Mouse (Mus musculus): ENCODE measurements around the gene Secisbp2.

Secisbp2 gene

DNA sequence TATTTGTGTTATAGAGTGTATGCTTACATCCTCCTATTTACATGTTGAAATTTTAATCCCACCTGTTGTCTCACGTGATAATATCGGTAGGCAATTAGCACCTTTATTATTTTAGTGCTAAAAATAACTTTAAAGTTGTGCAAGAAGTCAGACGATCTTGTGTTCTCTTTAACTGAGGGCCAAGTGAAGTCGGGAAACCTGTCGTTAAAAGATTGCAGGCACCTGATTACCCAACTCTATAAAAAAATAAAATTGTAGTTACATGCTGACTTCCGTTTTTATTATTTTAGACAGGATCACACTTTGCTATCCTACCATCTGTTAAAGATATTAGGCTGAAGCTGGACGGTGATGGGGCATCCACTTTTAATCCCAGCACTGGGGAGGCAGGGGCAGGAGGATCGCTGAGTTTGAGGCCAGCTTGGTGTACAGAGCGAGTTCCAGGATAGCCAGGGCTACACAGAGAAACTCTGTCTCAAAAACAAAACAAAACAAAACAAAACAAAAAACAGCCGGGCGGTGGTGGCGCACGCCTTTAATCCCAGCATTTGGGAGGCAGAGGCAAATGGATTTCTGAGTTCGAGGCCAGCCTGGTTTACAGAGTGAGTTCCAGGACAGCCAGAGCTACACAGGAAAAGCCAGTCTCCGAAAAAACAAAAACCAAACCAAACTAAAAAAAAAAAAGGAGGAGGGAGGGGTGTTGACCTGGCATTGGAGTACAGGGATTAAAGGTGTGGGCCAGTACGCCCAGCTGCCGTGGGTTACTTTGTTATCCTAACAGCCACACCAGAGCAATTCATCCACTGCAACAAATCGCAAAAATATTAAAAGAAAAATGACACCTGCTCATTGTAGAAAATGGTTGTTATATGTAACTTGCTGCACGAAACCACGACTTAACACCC, 7.3 kb upstream of the Secisbp2 start:
- 39% methylated on average over 20 of the region's 20 CpGs for WGBS

DNA sequence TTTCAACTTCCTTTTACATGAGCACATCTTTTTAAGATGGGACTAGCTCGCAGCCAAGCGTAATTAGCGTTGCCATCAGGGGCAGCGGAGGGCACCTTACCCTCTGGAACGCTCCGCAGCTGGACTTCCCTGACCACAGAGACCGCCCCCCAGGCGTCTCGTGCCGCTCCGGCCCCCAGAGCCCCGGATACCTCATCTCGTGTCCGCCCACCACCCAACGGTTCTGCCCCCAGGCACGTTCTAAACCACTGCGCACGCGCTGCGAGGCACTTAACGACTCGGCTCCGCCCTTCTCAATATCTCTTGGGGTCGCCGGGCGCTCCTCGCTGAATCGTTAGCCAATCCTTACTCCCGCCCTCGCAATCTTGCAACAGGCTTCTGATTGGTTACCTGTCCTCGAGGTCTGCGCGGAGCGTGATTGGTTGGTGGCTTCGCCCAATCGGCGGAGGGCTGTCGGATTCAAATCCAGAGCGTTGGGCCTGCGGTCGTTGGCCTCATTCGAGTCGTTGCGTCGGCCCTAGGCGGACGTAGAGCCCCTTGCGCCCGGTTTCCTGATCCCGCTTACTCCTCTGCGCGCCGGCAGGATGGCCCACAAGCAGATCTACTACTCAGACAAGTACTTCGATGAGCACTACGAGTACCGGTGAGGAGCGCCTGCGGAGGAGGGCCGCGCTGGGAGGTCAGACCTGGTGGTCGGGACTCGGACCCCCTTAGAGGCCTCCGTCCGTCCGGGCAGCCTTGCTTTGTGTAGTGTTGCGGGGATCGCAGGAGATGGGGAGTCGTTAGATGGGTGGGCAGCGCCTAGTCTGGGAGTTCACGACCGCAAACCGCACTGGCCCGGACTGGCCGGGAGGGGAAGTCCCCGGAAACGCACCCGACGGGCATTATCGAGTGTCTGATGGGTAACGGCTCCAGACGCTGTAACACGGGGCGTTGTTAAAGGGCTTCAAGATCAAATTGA, 6.4 kb upstream of the Secisbp2 start, which contains the start of gene Cks2:
TSS of gene Cks2 (plus strand) at position 404 of the 961 bp plus-strand sequence.
- under 1% methylated on average over 83 of the region's 83 CpGs for WGBS

DNA sequence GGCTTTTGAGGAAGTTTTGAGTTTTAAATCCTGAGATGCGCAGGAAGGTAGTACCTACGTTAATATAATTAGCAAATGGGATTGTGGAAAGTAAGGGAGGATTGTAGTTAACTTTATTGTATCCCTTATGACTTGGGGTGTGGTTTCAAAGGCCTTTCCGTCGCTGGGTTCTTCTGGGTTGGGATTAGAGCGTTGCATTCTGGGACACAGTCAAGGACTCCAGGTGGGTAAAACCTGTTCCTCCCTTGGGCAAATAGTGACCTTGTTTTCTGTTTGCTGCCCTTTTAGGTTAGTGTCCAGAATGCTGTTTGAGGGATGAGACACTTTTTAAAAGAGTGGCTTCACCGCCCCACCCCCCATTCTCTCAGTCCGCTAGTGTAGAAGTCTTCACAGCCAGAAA, 5.6 kb upstream of the Secisbp2 start:
- 4% methylated on average over 7 of the region's 7 CpGs for WGBS

DNA sequence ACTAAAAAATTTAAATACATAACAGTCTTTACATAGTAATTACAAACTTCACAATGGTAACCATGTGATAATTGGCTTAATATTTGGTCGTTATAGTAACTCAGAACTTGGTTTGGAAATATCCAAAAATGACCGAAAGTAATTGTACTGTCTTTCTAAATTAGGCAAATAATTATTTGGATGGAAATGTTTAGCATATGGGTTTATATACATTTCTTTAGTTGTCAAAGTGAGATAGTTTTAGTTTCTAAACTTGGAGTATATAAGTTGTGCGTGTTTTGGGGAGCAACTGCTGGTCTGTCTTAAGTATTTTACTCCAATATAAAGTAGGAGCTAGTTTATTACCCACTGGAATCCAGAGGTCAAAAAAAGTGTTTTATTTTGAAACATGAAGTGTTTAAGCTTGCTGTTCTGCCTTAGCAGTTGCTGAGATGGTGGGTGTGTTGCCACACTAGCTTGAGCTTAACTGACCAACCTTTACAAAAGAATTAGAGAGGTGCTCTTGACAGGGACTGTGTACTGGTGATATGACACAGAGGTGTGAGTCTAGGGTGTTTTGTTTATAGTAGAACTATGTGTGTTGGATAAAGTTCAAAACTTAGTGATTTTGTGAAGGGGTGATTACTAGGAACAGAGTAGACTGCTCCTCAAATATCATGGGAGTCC, 5.0 kb upstream of the Secisbp2 start:
- WGBS = 22% methylated on average over 3 of the region's 3 CpGs

DNA sequence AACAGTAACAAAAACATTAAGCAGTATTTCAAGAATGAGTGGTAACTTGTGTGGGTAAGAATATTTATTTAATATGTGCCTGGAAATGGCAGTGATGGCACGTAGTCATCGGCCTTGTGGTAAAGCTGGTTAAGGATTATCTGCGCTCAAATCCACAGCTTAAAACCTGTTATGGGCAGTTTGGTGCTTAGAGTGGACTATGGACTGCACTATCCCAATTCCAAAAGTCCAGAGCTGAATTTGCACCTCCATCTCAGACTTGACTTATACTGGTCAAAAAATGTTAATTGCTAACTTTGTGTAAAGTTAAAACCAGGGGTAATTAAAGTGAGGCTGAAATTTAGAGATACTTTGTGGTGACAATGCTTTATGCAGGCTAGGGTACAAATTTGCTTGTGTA, 3.7 kb upstream of the Secisbp2 start:
- WGBS = 89% methylated on average over 3 of the region's 3 CpGs

DNA sequence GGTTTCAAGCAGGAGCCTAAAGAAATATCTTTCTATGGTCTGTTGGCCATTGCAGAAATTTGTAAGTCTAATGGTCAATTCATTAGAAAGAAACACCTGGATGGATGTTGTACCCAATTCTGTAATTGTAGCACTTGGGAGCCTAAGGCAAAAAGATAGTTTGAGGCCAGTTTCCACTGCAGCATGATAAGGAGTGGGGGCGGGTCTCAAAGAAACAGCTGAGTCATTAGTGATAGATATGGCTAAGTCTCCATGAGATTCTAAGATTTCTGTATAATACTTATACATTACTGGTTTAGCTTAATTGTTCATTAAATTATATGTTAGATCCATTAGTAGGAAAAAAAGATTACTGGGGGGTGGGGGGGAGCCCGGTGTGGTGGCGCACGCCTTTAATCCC, 3.3 kb upstream of the Secisbp2 start:
- 88% methylated on average over 4 of the region's 4 CpGs for WGBS

DNA sequence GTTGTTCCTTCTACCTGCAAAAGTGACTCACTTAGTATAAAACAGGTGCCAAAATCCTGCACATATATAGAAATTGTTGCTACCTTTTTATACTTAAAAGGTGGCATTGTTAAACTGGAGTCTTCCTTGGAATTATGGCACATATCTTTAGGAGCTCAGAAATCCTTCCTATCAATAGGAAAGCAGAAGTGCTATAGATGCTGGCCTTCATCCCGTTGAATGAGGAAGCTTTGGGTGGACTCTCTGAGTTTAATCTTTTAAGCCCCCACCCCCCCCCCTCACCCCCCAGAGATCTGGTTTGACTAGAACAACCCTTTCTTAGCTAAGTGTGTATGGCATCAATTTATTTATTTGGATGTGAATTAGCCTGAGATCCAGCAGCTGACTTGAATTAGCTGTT, 1.8 kb upstream of the Secisbp2 start:
- WGBS = 32% methylated on average over 1 of the region's 1 CpGs

DNA sequence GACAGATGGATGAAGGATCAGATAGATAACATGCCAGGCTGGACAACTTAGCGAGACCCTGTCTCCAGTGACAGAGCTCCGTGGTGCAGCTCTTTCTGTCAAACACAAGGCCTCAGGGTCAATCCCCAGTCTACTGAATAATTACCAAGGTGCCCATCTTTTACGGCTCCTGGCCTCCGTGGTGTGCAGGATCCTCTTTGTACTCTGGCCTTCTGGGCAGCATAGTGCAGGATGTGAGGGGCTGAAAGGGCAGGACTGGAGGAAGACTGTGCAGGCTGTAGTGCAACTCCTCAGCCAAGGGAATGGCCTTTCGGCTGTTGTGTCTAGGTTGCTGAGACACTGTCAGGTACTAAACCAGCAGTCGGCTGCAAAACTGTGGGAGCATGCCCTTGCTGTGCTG, 1.7 kb downstream of the Secisbp2 start:
- WGBS = 95% methylated on average over 6 of the region's 6 CpGs

DNA sequence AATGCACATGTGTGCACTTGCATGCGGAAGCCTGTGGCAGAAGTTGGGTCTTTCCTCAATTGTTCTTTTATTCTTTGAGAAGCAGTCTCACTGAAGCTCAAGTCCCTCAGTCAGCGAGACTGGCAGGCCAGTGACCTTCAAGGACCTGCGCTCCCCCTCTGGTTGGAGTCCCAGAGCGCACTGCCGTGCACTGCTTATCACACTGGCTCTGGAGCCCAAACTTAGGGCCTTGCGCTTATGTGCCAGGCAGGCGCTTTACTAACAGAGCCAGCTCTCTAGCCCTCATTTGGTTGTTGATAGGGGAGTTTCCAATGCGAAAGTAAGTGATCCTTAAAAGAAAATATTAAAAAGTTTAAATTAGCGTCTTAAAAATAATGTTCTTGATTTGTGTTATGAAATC, 2.5 kb downstream of the Secisbp2 start:
- 96% methylated on average over 9 of the region's 9 CpGs for WGBS

DNA sequence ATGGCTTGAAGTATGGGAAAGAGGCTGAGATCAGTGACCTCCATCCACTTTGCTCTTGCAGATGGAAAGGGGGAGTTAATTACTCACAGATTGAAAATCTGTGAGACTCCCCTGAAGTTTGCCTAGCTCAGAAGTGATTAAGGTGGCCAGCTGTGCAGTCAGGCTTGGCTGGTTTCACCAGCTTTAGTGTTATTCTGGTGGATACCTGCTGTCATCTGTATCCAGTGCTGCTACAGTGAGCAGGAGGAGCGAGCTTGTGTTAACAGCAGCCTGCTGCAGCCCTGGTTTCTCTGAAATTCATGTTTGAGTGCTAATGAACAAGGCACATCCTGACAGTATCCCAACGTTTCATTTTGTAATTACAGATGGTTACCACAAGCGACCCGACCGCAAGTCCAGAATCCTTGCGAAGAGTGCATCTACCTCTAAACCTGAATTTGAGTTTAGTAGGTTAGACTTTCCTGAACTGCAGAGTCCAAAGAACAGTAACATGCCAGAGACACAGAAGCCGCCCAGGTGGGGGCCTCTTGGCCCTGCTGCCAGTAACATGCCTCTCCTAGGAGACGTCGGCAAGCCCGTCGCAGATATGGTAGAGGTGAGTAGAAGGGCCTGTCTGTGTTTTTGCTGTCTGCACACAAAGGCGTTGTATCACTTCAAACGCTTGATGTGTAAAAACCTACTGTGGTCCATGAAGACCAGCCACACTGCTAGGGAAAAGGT, 5.2 kb downstream of the Secisbp2 start:
- WGBS = 94% methylated on average over 13 of the region's 13 CpGs

DNA sequence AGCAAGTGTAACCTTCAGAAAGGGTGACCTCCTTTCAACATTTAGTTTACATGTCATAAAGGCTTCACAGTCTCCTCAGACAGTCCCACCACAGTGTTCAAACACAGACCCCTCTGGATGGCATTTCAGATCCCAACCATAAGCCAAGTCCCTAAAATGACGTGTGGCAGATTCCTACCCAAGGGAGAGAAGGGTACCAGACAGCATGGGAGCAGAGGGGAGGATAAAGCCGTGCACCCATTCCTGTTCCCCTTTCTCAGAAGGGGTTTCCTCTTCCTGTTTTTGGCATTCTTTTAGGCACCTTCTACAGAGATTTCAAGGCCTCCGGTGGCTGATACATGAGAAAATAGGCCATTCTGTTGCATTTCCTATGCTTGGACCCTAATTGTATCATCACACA, 6.6 kb downstream of the Secisbp2 start:
- 83% methylated on average over 3 of the region's 3 CpGs for WGBS

DNA sequence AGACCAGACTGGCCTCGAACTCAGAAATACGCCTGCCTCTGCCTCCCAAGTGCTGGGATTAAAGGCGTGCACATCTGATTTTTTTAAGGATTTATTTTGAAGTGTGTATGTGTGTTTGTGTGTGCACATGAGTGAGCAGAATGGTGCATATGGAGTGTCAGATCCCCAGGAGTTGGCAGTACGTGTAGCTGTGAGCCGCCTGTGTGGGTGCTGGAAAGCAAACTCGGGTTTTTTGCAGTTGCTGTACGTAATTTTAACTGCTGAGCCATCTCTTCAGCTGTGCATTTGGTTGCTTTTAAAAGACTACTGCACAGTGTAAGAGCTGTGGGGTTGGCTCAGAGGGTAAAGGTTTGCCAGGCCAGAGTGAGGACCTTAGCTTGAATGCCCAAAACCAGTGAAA, 8.1 kb downstream of the Secisbp2 start:
- WGBS = 69% methylated on average over 7 of the region's 7 CpGs

DNA sequence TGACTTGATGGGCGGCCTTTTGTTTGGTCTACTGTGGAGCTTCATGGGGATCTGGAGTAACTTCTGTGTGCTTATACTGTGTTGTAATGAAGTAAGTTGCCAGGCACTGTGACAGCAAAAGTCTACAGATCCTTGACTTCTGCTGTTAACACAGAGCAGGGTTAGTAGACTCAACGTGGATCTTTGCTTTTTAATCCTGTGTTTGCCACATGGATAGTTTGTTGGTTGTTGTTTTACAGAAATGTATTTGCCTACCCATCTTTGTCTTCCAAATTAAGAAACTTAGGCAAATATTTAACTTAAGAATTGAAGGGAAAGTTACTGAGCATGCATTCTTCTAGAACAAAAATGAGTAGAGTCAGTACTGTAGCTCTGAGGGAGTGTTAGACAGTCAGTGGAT, 12.1 kb downstream of the Secisbp2 start:
- 95% methylated on average over 2 of the region's 2 CpGs for WGBS

DNA sequence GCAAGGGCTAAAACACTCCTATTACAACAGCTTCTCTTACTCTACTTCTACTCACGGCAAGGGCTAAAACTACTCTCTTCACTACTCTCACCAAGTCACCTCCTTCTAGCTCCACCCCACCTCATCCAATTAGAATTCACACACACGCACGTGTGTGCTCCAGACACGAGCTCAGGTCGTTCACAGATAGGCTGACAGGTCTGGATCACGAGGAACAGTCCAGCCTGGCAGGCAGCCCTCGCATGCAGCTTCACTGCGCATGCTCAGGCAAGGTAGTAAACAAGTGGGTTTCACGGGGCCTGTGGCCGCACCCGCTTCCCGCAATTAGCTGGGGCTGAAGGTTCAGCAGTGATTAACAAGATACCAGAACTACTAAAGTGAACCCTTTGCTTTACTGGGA, 16.7 kb downstream of the Secisbp2 start:
- WGBS = 89% methylated on average over 12 of the region's 12 CpGs

DNA sequence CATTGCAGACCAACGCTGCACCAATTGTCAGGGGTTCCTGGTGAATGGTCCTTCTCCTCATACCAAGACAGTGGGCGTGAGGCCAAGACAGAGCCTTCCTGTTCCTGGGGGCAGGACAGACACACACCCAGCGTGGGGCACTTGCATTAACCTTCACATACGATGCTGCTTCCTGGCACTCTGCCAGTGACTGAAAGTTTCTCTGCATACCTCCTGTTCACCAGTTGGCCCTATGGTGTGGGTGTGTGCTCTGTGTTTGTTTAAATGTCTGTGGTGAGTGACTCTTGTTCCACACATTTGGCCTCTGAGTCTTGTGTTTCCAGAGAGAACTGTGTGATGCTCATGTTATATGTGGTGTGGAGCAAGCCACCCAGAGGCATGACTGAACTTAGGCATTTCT, 25.1 kb downstream of the Secisbp2 start:
- WGBS = 60% methylated on average over 4 of the region's 4 CpGs

DNA sequence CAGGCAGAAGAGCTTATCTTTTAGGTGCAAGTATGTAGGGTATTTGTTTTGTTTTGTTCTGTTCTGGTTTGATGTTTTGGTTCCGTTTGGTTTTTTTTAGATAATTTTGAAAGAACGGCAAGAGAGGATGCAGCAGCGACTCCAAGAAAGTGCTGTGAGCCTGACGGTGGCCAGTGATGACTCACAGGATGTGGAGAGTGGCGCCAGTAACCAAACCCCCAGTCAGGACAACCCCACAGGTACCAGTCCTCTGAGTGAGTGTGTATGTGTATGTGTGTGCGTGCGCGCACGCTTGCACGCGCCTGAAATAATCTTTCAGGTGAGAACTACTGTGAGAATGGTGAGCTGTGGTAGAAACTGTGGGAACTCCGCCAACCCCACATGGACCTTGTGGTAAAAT, 25.5 kb downstream of the Secisbp2 start:
- 87% methylated on average over 12 of the region's 12 CpGs for WGBS

DNA sequence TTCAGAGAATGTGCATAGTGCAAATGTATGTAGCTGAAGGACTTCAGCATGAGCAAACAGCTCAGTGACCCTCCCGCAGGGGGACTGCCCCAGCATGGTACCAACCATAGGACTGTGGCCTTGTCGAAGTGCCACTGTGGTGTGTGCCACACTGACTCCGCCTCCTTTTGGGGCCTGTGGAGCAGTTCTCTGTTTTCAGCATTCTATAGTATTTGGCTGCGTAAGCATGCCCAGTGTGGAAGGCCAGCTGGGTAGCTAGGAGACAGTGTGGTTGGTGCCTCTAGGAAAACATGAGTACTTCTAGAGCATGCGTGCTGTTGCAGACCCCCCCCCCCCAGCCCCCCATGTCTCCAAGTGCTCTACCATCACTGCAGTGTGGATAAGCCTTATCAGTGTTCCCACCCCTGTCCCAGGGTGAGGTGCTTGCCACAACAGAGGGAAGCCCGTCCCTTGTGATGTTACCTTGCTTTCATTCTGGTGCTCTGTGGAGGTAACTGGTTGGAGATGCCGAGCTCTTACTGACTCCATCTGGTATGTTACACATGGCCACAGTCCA, 26.2 kb downstream of the Secisbp2 start:
- WGBS = 77% methylated on average over 7 of the region's 7 CpGs

DNA sequence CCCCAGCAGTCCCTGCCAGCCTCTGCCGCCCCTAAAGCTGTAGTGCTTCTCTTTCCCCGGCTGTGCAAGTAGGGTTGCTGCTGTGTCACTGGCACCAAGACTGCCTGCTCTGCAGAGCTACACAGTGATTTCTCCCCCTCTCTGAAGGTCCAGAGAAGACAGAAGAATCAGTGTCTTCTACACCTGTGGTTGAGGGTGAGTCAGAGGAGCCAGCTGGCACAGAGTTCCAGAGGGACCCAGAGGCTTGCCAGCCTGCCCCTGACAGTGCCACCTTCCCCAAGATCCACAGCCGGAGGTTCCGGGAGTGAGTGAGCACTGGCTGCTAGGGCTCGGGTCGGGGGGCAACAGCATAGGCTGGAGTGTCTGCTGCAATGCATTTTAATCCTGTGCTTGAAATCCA, 27.2 kb downstream of the Secisbp2 start:
- WGBS = 71% methylated on average over 6 of the region's 6 CpGs

DNA sequence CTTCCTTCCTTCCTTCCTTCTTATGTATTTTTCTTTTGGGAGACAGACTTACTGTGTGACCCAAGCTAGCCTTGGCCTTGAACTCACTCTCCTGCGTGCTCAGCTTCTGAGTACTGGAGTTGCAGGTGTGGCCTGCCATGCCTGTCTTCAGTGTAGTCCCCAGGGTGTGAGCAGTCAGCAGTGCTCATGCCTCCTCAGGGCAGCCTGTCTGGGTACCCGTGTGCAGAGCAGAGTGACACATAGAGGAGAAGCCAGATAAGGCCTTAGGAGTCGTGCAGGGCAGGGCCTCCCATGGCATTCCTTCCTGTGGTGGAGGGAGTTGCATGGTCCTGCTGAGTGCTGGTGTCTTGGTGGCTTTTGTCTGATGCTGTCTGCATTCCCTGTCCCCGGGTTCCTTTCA, 27.8 kb downstream of the Secisbp2 start:
- 64% methylated on average over 4 of the region's 4 CpGs for WGBS

DNA sequence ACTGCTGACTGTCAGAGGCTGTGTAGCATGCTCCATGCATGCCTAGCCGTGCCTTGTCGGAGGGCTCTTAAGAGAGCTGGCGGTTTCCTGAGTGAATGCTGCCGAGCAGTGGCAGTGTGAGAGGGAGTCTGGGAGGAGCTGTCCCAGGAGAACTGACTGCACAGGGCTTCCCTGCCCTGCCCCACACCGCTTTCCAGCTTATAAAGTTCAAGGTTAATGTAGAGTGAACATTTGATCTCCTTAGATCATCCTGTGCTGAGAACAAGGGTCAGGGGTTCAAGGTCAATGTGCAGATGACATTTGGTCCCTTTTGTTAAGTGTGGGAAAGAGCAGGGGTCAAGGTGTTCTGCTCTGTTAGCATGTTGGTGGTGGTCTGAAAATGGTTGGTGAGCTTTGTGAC, 29.6 kb downstream of the Secisbp2 start:
- WGBS = 63% methylated on average over 5 of the region's 5 CpGs

DNA sequence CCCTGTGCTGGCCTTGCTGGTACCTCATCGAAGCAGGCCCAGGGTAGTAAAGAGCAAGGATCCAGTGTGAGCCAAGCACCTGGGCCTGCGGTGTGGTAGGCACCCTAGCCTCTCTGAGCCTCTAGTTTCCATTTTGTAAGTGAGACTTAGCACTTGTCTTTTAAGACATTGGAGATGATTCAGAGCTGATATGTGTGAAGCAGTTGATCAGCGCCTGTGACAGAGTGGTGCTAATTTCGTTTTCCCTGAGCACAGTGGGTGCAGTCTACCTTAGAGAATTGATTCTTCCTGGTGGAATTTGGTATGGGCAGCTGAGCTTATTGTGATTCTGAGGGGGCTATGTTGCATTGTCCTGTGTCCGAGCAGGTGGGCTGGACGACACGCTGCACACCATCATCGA, 30.1 kb downstream of the Secisbp2 start:
- 81% methylated on average over 8 of the region's 8 CpGs for WGBS

All from cerebral cortex, adult 2 months (tissue).